Mouse (Mus musculus): ENCODE measurements around the gene Samd4. TPM values are rescaled to one million over a fixed set of nuclear protein-coding genes. Genes with fewer than 3 reads are reported as not detected.

Samd4 gene
- polyA plus RNA-seq, 1 experiment from 2014 or later = 0.34 TPM

DNA sequence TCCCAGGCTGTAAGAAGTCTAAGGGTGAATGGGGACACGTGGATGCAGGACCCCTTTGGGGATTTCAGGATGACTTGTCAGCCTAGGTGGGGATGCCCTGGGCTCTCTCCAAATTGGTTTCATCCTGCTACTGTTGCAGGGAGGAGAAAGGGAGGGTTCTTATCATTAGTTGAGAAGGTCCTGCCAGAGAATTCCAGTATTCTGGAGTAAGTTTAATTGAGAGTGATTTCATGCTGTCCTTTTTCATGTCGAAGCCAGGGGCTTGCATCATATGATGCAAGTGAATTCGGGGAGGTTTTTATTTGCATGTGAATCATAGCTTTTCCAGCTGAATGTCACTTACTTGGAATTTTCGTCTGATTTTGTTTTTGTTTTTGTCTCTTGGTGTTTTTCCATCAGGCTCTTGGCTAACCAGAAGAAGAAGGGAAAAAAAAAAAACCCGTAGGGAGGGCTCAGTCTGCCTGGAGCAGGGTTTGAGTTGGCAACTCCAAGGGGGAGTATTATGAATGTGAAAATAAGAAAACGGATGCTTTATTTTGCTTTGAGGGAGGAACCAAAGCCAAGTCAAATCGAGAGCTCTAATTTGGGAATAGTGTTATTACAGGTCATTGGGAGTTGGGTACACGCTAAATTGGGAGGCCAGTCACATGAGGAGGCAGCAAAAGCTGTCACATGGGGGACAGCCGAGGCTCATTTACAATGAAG, 116.8 kb downstream of the Samd4 start:
- WGBS (ENCODE audit: insufficient replicate concordance) = 60% methylated on average over 9 of the region's 9 CpGs
- no peaks in the 10 kb centered on the region for H3K9me3 ChIP-seq (ENCODE audit: low read length)
- no peak overlapping the region for H3K27ac ChIP-seq (ENCODE audit: low read depth)

DNA sequence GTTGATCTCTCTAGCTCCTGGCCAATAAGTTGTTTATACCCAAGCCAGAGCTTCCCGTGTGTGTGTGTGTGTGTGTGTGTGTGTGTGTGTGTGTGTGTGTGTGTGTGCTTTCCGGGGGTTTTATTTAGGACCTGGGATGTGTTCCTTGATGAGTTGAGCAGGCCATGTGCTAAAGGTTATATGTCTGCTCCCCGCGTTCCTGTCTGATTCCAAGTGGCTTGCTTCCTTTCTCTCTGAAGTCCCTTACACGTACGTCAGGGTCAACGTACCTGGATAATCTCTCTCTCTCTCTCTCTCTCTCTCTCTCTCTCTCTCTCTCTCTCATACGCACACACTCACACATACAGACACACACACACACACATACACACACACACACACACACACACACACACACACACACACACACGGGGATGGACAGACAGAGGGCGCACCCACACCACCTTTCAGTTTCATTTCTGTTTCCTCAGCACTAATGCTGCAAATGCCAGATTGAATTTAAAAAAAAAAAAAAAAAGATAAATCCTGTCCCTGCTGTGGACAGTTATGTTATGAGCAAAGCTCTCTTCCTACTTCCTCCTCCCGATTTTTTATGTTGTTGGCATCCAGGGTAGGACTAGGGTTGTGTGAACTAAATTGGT, 117.6 kb downstream of the Samd4 start:
- 0 out of 2 replicates have a peak, but pooled peaks cover 3% of the 10 kb centered on the region for H3K27me3 ChIP-seq (ENCODE audit: insufficient read depth, low read length)
- no peak overlapping the region for H3K4me2 ChIP-seq (ENCODE audit: low read depth, low read length)
- H3K36me3 ChIP-seq (replicated peaks; ENCODE audit: insufficient read depth, low read length) = no peaks in the 10 kb centered on the region
- WGBS (ENCODE audit: insufficient replicate concordance) = 56% methylated on average over 11 of the region's 11 CpGs
- no peak overlapping the region for H3K4me3 ChIP-seq (ENCODE audit: low read depth, low read length)
- H3K9me3 ChIP-seq (ENCODE audit: low read length) = no peaks in the 10 kb centered on the region
- no peak overlapping the region for H3K27ac ChIP-seq (ENCODE audit: low read depth)
- no peak for TF ChIP-seq EP300 (IDR thresholded peaks at IDR 0.05; ENCODE audit: low read depth)
- peak; percentile 34 for TF ChIP-seq CTCF (IDR thresholded peaks at IDR 0.05; ENCODE audit: low read depth)
- no peak for DNase-seq
- no peak overlapping the region for H3K9ac ChIP-seq (replicated peaks)
- no peaks in the 10 kb centered on the region for H3K4me1 ChIP-seq (ENCODE audit: insufficient read depth)
- ATAC-seq = 0 out of 2 replicates have a peak, but pooled peaks have one; percentile 10

More for the DNA sequence above, 116.8 kb downstream of the Samd4 start:
- H3K36me3 ChIP-seq (replicated peaks; ENCODE audit: insufficient read depth, low read length) = no peaks in the 10 kb centered on the region
- DNase-seq = no peak
- H3K27me3 ChIP-seq (ENCODE audit: insufficient read depth, low read length) = 0 out of 2 replicates have a peak, but pooled peaks cover 3% of the 10 kb centered on the region
- H3K4me2 ChIP-seq (ENCODE audit: low read depth, low read length) = no peak overlapping the region
- no peak overlapping the region for H3K9ac ChIP-seq (replicated peaks)
- no peak for ATAC-seq
- no peak overlapping the region for H3K4me3 ChIP-seq (ENCODE audit: low read depth, low read length)
- TF ChIP-seq CTCF (IDR thresholded peaks at IDR 0.05; ENCODE audit: low read depth) (no peak), EP300 (IDR thresholded peaks at IDR 0.05; ENCODE audit: low read depth) (no peak)
- H3K4me1 ChIP-seq (ENCODE audit: insufficient read depth) = no peaks in the 10 kb centered on the region

DNA sequence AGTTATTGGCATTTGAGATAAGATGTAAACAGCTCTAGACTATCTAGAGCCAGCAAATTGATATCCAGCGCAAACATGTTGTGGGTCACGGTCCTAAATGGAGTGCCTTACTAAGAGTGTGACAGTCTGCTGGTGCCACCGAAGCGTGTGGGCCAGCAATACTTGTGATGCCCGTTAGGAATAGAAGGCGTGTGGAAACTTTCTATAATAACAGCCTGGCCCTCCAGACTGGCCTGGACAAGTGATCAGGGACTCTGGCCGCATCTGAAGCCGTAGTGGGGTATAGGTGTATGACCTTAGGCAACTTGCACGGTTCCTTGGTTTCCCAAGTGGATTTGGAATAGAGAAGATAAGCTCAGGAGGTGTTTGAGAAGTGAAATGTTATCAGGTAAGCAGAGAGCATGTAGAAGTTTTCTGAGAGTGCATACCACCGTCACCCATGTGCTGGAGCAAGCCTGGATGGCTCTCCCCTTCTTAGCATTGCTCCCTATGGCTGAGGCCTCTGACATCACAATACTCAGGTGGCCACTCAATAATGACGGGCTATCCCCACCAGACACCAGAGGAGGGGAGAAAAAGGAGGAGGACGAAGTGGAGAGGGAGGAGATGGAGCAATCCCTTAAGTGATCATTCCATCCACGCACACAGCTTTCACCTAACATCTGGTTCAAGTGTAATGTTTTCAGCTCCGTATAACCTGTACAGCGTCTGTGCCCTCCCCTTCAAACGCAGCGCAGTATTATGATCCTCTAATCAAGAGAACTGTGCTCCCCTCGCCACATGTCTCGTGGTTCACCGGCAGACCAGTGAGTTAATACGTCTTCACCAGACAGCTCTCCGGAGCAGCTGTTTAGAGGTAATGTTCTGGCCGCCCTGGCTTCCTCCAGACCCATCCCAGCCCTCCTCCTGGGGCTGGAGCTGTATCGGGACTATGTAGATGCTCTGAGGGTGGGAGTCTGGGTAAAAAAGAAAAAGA, 118.4 kb downstream of the Samd4 start:
- no peak overlapping the region for H3K4me2 ChIP-seq (ENCODE audit: low read depth, low read length)
- no peak overlapping the region for H3K27ac ChIP-seq (ENCODE audit: low read depth)
- WGBS (ENCODE audit: insufficient replicate concordance) = 69% methylated on average over 24 of the region's 24 CpGs
- H3K9ac ChIP-seq (replicated peaks) = no peak overlapping the region
- no peaks in the 10 kb centered on the region for H3K9me3 ChIP-seq (ENCODE audit: low read length)
- no peak overlapping the region for H3K4me3 ChIP-seq (ENCODE audit: low read depth, low read length)
- H3K4me1 ChIP-seq (ENCODE audit: insufficient read depth) = no peaks in the 10 kb centered on the region
- 0 out of 2 replicates have a peak, but pooled peaks cover 3% of the 10 kb centered on the region for H3K27me3 ChIP-seq (ENCODE audit: insufficient read depth, low read length)
- ATAC-seq (no peak), DNase-seq (no peak)
- no peaks in the 10 kb centered on the region for H3K36me3 ChIP-seq (replicated peaks; ENCODE audit: insufficient read depth, low read length)
- TF ChIP-seq EP300 (IDR thresholded peaks at IDR 0.05; ENCODE audit: low read depth) (no peak), CTCF (IDR thresholded peaks at IDR 0.05; ENCODE audit: low read depth) (no peak)

DNA sequence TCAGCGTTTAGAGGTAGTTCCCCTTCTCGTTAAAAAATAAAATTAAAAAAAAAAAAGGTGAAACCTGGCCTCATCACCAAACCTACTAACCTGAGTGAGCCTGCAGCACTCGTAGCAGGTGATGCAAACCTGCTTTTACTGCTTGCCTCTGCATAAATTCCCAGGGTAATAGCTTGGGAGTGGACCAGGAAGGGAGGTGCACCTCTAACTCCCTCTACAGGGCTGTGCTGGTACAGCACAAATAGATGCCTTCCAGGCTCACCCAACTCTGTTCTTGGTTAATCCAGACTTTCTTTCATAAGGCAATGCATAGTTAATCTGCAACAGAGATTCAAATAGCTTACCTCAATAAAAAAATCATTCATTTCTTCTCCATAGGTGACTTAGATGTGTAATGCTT, 121.5 kb downstream of the Samd4 start:
- Histone ChIP-seq H3K9me3 (ENCODE audit: low read length) (no peaks in the 10 kb centered on the region), H3K4me3 (ENCODE audit: low read depth, low read length) (no peak overlapping the region), H3K27ac (ENCODE audit: low read depth) (no peak overlapping the region), H3K9ac (replicated peaks) (no peak overlapping the region), H3K4me1 (ENCODE audit: insufficient read depth) (no peaks in the 10 kb centered on the region), H3K27me3 (ENCODE audit: insufficient read depth, low read length) (0 out of 2 replicates have a peak, but pooled peaks cover 3% of the 10 kb centered on the region), H3K4me2 (ENCODE audit: low read depth, low read length) (no peak overlapping the region), H3K36me3 (replicated peaks; ENCODE audit: insufficient read depth, low read length) (no peaks in the 10 kb centered on the region)
- TF ChIP-seq CTCF (IDR thresholded peaks at IDR 0.05; ENCODE audit: low read depth) (peak; percentile 61), EP300 (IDR thresholded peaks at IDR 0.05; ENCODE audit: low read depth) (no peak)
- DNase-seq (no peak), ATAC-seq (no peak)
- 20% methylated on average over 3 of the region's 3 CpGs for whole genome bisulfite sequencing (ENCODE audit: insufficient replicate concordance)

DNA sequence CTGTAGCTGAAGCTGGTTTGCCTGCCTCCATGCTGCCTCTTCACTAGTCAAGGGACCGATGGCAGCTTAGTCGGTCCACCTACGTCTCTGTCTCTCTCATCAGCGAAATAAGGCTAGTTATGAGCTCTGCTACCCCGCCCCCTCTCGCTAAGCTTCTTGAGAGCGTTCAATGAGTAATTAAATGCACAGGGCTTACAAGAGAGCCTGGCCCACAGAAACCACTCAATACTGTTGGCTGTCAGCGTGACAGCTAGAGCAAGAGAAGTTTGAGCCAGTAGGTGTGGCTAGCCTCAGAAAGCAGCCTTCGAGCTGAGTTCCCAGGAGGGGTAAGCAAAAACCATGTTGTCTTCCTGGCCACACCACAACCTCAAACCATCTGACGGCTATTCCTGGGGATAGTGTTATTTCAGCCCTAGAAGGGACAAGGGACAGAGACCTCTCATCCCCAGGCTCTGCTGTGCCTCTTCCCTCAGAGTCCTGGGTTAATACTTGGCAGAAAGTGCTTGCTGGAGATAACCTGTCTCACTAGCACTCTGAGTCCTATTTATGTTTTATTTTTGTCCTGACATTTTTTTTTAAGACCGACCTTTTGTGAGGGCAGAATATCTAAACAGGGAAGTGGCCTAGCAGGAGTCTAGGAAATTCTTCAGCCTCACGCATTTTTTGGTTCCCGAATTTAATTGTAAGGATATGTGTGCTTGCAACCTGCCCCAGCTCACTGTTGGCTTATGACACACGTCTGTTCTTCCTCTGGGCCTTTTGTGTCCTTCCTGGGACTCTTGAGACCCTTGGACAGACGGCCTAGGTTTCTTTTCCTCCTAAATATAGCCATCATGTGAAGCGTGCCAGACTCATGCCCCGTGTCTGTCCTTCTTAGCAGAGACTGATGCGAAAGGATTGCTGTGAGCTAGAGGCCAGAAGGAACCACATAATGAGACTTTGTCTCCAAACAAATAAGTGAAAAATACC, 128.8 kb downstream of the Samd4 start:
- ATAC-seq = no peak

More for the DNA sequence above, 128.8 kb downstream of the Samd4 start:
- Histone ChIP-seq H3K27ac (ENCODE audit: low read depth) (no peak overlapping the region), H3K4me2 (ENCODE audit: low read depth, low read length) (no peak overlapping the region), H3K36me3 (replicated peaks; ENCODE audit: insufficient read depth, low read length) (no peaks in the 10 kb centered on the region), H3K4me3 (ENCODE audit: low read depth, low read length) (no peak overlapping the region), H3K9me3 (ENCODE audit: low read length) (no peaks in the 10 kb centered on the region), H3K4me1 (ENCODE audit: insufficient read depth) (peaks cover 4% of the 10 kb centered on the region), H3K9ac (replicated peaks) (no peak overlapping the region), H3K27me3 (ENCODE audit: insufficient read depth, low read length) (no peaks in the 10 kb centered on the region)
- TF ChIP-seq CTCF (IDR thresholded peaks at IDR 0.05; ENCODE audit: low read depth) (no peak), EP300 (IDR thresholded peaks at IDR 0.05; ENCODE audit: low read depth) (no peak)
- WGBS (ENCODE audit: insufficient replicate concordance) = 61% methylated on average over 18 of the region's 18 CpGs
- DNase-seq = no peak
